ENCODE assay signal across 18 mouse cellular contexts in the genomic region with DNA sequence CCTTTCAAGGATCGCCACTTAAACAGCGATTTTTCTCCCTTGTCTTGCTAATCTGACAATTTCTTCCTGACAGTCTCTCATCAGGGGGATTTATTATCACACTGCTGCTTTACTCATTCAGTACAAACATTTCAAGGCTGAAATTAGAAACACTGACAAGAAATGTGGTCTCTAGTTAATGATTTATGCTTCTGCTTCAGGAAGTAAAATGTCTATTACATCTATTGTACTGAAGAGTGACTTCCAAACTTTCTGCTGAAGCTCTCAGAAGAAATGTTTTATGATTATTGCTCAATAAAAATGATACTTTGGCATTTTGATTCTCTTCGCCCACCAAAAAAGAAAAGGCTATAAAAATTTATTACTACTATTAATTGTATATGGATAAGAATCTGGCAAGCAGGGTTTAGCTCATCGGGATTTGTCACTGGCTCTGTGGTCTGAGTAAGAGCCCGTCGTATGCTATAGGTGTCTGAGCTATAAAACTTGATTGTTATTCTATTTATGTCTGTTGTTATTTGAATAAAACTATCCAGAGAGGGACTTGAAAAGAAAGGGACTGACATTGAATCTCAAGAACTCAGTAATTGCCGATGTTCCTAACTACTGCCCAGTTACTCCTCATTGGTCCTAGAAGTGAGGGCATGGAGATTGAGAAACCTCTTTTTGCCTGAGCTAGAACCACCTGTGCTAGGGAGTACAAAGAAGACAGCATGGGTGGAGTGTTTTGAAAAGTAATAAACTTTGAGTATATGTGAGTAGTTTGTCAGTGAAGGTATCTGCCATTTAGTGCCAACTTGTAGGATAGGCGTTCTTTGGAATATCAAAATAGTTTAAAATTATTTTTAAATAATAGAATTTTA.
"Had no signal": no experiment of that assay in that cellular context is flagged by ENCODE, and none has a peak within 500 bp of the region (broad histone marks: within the 10 kb centered on the region; RNA-seq: fewer than 3 reads in every experiment).

No protein-coding gene starts in this region.

- H3K36me3 ChIP-seq: lung, embryonic 15.5 days; midbrain, embryonic 13.5 days; midbrain, embryonic 15.5 days; neural tube, embryonic 13.5 days; stomach, embryonic 15.5 days had no signal

- DNase-seq: liver, postnatal 0 days; lung, adult 2 months; lung, postnatal 14 days; lung, postnatal 36 days; right cerebral cortex, postnatal 14 days; thymus, adult 2 months; thymus, postnatal 25 days; thymus, postnatal 4 days had no signal

- H3K4me2 ChIP-seq: lung, embryonic 15.5 days; midbrain, embryonic 11.5 days; midbrain, embryonic 13.5 days; midbrain, embryonic 15.5 days; neural tube, embryonic 13.5 days; stomach, embryonic 15.5 days had no signal

- H3K27ac ChIP-seq: lung, embryonic 15.5 days; macrophage; midbrain, embryonic 13.5 days; midbrain, embryonic 15.5 days; neural tube, embryonic 13.5 days; stomach, embryonic 15.5 days; stomach, postnatal 0 days had no signal

- ATAC-seq: liver, postnatal 0 days; lung, postnatal 0 days; midbrain, embryonic 13.5 days; midbrain, embryonic 15.5 days had no signal

- H3K9me3 ChIP-seq: lung, embryonic 15.5 days; megakaryocyte, embryonic 14.5 days; midbrain, embryonic 13.5 days; midbrain, embryonic 15.5 days; neural tube, embryonic 13.5 days; stomach, embryonic 15.5 days had no signal

- H3K9ac ChIP-seq: liver, postnatal 0 days; lung, embryonic 15.5 days; midbrain, embryonic 13.5 days; midbrain, embryonic 15.5 days; neural tube, embryonic 13.5 days; stomach, embryonic 15.5 days had no signal

- H3K27me3 ChIP-seq: lung, embryonic 15.5 days; megakaryocyte, embryonic 14.5 days; midbrain, embryonic 13.5 days; midbrain, embryonic 15.5 days; neural tube, embryonic 13.5 days; stomach, embryonic 15.5 days had no signal

- H3K4me1 ChIP-seq: lung, embryonic 15.5 days; megakaryocyte, embryonic 14.5 days; midbrain, embryonic 13.5 days; midbrain, embryonic 15.5 days; neural tube, embryonic 13.5 days; stomach, embryonic 15.5 days had no signal

- H3K4me3 ChIP-seq: lung, embryonic 15.5 days; megakaryocyte, embryonic 14.5 days; midbrain, embryonic 13.5 days; midbrain, embryonic 15.5 days; neural tube, embryonic 13.5 days; stomach, embryonic 15.5 days had no signal
